Mouse (Mus musculus) testis, adult 2 months (tissue): ENCODE data around the gene Pcgf3. TPM values are rescaled to one million over a fixed set of nuclear protein-coding genes. Genes with fewer than 3 reads are reported as not detected.
A peak's percentile ranks its signal among the peaks of the same experiment; 100 is the strongest.

ENCODE experiments used
- H3K27ac ChIP-seq: fragments of 200-500 bp; 2 replicates; pipeline ENCODE4 v1.5.1; 2012; ENCODE audit warnings: low read depth, low read length; ENCODE audit not compliant: control insufficient read depth, insufficient read depth
- H3K27me3 ChIP-seq: fragments of 200-500 bp; 2 replicates; pipeline ENCODE4 v1.6.1; 2012; ENCODE audit warnings: mild to moderate bottlenecking, low read length, moderate library complexity; ENCODE audit not compliant: control insufficient read depth, insufficient read depth
- H3K36me3 ChIP-seq: fragments of 200-500 bp; 2 replicates; pipeline ENCODE4 v1.6.1; 2012; ENCODE audit warnings: mild to moderate bottlenecking, low read length; ENCODE audit not compliant: control insufficient read depth, insufficient read depth
- H3K4me1 ChIP-seq: fragments of 200-500 bp; 2 replicates; pipeline ENCODE4 v1.6.1; 2012; ENCODE audit warnings: low read length; ENCODE audit not compliant: control insufficient read depth, insufficient read depth
- H3K4me3 ChIP-seq: fragments of 200-500 bp; 2 replicates; pipeline ENCODE4 v1.5.1; 2012; ENCODE audit warnings: low read depth, mild to moderate bottlenecking, low read length, moderate library complexity, mixed read lengths; ENCODE audit not compliant: control insufficient read depth
- CTCF ChIP-seq: fragments of 200-500 bp; IDR thresholded peaks from 2 replicates; pipeline ENCODE4 v1.5.1; 2012; ENCODE audit warnings: low read depth, mild to moderate bottlenecking, inconsistent platforms, low read length, moderate library complexity; ENCODE audit not compliant: control insufficient read depth, insufficient read depth, insufficient replicate concordance
- POLR2A ChIP-seq: fragments of 200-500 bp; IDR thresholded peaks from 2 replicates; pipeline ENCODE4 v1.6.1; 2012; ENCODE audit warnings: low read depth, mild to moderate bottlenecking, inconsistent platforms, low read length, moderate library complexity; ENCODE audit not compliant: control insufficient read depth
- polyA plus RNA-seq: library from polyadenylated mRNA; depleted of rRNA; stranded (reverse); fragments of >200 nt; gene quantifications from 2 replicates; pipeline ENCODE4 v1.2.3, GENCODE M21; 2012

Pcgf3 gene
- polyA plus RNA-seq, 1 experiment: 4.3 TPM

DNA sequence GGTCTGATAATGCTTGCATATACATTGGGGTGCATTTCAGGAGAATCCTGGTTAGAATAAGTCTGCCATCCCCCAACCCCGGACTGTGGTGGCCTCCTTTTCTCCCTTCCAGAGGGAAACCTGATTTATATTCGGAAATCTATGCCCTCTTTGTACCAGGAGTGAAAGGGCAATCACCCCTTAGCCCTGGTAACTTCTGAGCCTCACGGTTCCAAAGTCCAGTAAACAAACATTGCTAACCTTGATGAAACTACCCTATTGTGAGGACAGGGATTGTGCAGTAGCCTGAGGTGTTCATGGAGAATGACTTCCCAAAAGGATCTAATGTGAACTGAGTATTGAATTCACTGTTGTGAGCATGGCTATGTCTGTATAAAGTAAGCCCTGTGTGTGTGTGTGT lies 6.9 kb upstream of the Pcgf3 start:
- Histone ChIP-seq H3K4me3 (no peak overlapping the region), H3K4me1 (no peaks in the 10 kb centered on the region; the same call in 1 of the 2 replicates), H3K27me3 (no peaks in the 10 kb centered on the region), H3K36me3 (no peaks in the 10 kb centered on the region), H3K27ac (no peak overlapping the region)
- TF ChIP-seq POLR2A (no peak), CTCF (no peak)

DNA sequence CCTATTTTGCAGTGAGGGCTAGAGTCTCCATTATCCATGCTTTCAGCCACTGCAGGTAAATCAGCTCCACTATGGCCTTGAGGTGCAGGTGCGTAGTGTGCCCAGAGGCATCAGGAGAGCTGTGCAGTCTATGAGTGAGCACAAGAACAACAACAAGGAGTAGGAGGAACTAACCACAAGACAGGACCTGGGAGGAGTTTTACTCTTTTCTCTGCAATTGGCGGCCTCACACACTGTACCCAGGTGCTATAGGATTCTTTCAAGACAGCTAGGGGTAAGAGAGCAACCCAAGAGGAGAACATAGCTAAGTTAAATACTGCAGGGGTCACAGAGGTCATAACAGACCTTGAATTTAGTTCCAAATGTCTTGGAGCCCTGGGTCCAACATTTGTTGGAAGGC lies 2.3 kb upstream of the Pcgf3 start:
- TF ChIP-seq POLR2A (no peak), CTCF (no peak)
- H3K27me3 ChIP-seq: no peaks in the 10 kb centered on the region
- H3K4me3 ChIP-seq: no peak overlapping the region
- no peaks in the 10 kb centered on the region for H3K36me3 ChIP-seq
- H3K4me1 ChIP-seq: peaks cover 16% of the 10 kb centered on the region
- H3K27ac ChIP-seq: no peak overlapping the region

DNA sequence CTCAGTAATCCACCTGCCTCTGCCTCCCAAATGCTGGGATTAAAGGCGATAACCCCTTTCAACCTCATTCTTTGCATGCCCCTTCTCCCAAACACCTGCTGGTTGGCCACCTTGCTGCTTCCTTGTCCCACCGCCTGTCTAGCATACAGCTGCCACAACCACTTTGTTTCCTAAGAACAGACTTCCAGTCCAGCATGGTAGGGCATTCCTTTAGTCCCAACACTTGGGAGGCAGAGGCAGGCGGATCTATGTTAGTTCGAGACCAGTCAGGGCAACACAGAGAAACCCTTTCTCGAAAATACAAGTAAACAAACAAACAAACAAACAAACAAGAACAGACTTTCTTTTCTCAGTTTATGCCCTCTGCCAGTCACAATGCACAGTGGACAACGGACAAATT lies 571 bp upstream of the Pcgf3 start:
- Histone ChIP-seq H3K27ac (peak overlapping the region; percentile 37; the same call in 1 of the 2 replicates), H3K4me1 (peaks cover 16% of the 10 kb centered on the region), H3K27me3 (no peaks in the 10 kb centered on the region), H3K36me3 (no peaks in the 10 kb centered on the region), H3K4me3 (peak overlapping the region; percentile 80)
- TF ChIP-seq POLR2A: no peak
- TF ChIP-seq CTCF: no peak

DNA sequence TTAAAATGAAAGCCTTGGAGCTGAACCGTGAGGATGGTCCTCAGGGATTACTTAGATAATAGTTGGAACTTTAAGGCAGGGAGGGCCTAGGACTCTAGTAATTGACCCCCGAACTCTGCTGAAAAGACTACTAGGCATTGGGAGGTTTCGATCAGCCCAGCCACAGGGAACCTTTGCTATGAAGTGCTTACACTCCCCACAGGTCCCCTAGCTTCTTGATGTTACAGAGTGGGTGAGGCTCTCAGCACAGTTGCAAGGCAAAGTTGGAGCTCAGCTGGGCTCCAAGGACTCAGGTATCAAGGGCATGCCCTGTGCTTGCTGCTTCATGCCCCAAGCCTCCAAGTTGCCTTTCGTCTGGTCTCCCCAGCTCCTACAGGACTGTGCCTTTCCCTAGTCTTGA lies 1.4 kb downstream of the Pcgf3 start:
- Histone ChIP-seq H3K27ac (0 out of 2 replicates have a peak overlapping the region, but pooled peaks have one; percentile 10), H3K27me3 (no peaks in the 10 kb centered on the region), H3K4me1 (peaks cover 16% of the 10 kb centered on the region), H3K4me3 (no peak overlapping the region), H3K36me3 (no peaks in the 10 kb centered on the region)
- TF ChIP-seq POLR2A (no peak), CTCF (no peak)

DNA sequence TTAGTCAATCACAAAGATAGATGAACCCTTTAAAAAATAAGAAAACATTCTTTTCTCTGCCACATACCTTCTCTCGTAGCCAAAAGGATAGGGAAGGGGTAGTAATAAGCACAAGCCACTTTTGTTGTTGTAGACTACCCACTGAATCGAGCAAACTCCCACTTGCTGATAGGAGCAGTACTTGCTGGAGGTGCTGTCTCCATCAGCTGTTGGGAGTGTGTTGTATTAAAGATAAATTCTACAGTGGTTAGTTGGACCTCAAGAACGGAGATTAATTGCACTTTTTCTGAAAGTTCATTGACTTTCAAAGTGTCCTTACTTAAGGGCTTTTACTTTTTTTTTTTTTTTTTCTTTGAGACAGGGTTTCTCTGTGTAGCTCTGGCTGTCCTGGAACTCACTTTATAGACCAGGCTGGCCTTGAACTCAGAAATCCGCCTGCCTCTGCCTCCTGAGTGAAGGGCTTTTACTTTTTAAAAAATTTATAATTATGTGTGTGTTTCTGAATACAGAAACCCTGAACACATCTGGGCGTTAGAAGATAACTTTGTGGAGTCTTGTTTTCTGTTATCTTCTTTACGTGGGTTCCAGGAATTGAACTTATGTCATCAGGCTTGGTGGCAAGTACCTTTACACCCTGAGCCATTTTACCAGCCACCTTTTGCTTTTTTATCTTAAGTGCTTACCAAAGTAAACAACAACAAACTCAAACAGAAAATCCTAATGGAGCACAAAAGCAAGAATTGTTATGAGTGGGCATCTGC lies 4.3 kb downstream of the Pcgf3 start:
- TF ChIP-seq POLR2A (no peak), CTCF (no peak)
- Histone ChIP-seq H3K27me3 (no peaks in the 10 kb centered on the region), H3K4me1 (peaks cover 16% of the 10 kb centered on the region), H3K36me3 (no peaks in the 10 kb centered on the region), H3K27ac (no peak overlapping the region), H3K4me3 (no peak overlapping the region)

DNA sequence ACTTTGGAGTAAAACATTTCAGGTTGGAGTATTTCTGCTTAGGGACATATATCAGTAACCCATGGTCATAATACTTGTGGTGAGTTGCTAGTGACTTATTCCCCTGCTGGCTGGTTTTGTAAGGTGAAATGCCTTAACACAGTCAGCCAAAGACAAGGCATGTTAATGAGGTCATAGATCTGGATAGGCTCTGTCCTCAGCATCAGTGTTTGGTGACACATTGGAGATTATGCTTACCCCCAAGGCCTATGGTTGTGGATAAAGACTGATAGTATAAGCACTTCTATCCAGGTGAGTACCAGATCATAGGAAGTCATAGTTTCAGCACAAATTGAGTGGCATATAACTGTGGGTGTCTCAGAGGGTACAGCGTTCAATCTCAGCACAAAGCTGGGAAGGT lies 5.6 kb downstream of the Pcgf3 start:
- Histone ChIP-seq H3K36me3 (no peaks in the 10 kb centered on the region), H3K4me3 (no peak overlapping the region), H3K27me3 (no peaks in the 10 kb centered on the region), H3K4me1 (peaks cover 8% of the 10 kb centered on the region), H3K27ac (no peak overlapping the region)
- TF ChIP-seq POLR2A: no peak
- TF ChIP-seq CTCF: no peak

DNA sequence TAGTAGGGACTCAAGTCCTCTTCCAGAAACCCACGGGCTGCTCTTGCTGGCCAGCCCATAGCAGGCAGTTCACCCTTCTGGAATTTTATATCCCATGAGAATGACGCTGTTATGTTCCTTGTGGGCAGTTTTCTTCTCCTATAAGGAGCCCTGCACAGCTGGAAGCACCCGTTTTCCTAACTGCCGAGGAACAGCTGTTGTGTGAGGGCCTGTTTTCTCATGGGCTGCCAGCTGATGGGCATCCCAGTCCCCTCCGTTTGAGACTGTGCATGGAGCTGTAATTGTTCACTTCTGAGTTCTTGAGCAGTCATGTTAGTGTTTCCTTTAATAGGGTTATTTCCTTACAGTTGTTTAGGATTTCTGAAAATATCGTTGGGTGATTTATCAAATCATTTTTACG lies 8.6 kb downstream of the Pcgf3 start:
- no peaks in the 10 kb centered on the region for H3K36me3 ChIP-seq
- no peaks in the 10 kb centered on the region for H3K27me3 ChIP-seq
- no peaks in the 10 kb centered on the region for H3K4me1 ChIP-seq
- H3K27ac ChIP-seq: no peak overlapping the region
- TF ChIP-seq CTCF: no peak
- TF ChIP-seq POLR2A: no peak
- H3K4me3 ChIP-seq: no peak overlapping the region
